Mouse (Mus musculus): ENCODE measurements around the gene Cask.

GRCm38 (mm10) chrX:13549100-13549499 lies 302.1 kb downstream of the Cask start:
- TF ChIP-seq CTCF (conservative IDR thresholded peaks at IDR 0.05; ENCODE audit: insufficient read depth, insufficient read length, low read depth, low read length): no peak
- TF ChIP-seq POLR2A (IDR thresholded peaks at IDR 0.05; ENCODE audit: low read depth, low read length): no peak
